Mouse (Mus musculus) ES-E14 (cell line): ENCODE results near the gene Zic2. TPM values are rescaled to one million over a fixed set of nuclear protein-coding genes. Genes with fewer than 3 reads are reported as not detected.
A peak's percentile ranks its signal among the peaks of the same experiment; 100 is the strongest.

ENCODE experiments used
- DNase-seq: peaks from one replicate; pipeline ENCODE4 v3.0.0-alpha.2; 2013; ENCODE audit warnings: low read depth, low spot score
- H3K27ac ChIP-seq: 2 replicates; pipeline ENCODE4 v1.5.1; 2012; ENCODE audit warnings: low read depth, mild to moderate bottlenecking, low read length, moderate library complexity, mixed read lengths; ENCODE audit not compliant: poor library complexity, insufficient read depth, severe bottlenecking
- H3K36me3 ChIP-seq: 2 replicates; pipeline ENCODE4 v1.6.1; 2012; ENCODE audit warnings: mild to moderate bottlenecking, low read length, moderate library complexity, mixed read lengths; ENCODE audit not compliant: control insufficient read depth, poor library complexity, insufficient read depth, severe bottlenecking
- H3K4me1 ChIP-seq, 2 experiments: fragments of 150-350 bp in 1 of 2; sonication (generic) in 1 of 2; 2 replicates each; pipeline ENCODE4 v1.6.1; 2012; ENCODE audit warnings: low read length in 2 of 2, mild to moderate bottlenecking in 1 of 2, mixed read lengths in 1 of 2; ENCODE audit not compliant: control insufficient read depth in 2 of 2, insufficient read depth in 2 of 2, poor library complexity in 1 of 2
- H3K4me3 ChIP-seq, 2 experiments: fragments of 150-350 bp in 1 of 2; sonication (generic) in 1 of 2; 2 replicates each; pipeline ENCODE4 v1.5.1; 2012; ENCODE audit warnings: low read length in 2 of 2, low read depth in 1 of 2, mild to moderate bottlenecking in 1 of 2, mixed read lengths in 1 of 2; ENCODE audit not compliant: insufficient read depth in 1 of 2, poor library complexity in 1 of 2, severe bottlenecking in 1 of 2
- H3K9ac ChIP-seq: 2 replicates; pipeline ENCODE4 v1.6.1; 2012; ENCODE audit warnings: low read depth, mild to moderate bottlenecking, low read length, mixed read lengths; ENCODE audit not compliant: poor library complexity, insufficient read depth, severe bottlenecking
- H3K9me3 ChIP-seq: fragments of 150-350 bp; sonication (generic); 2 replicates; pipeline ENCODE4 v1.6.1; 2012; ENCODE audit warnings: low read depth, mild to moderate bottlenecking, low read length; ENCODE audit not compliant: control insufficient read depth, insufficient read depth
- CHD2 ChIP-seq: IDR thresholded peaks from 2 replicates; pipeline ENCODE4 v1.6.1; 2014; ENCODE audit warnings: mild to moderate bottlenecking, low read depth, low read length, inconsistent platforms
- HCFC1 ChIP-seq: IDR thresholded peaks from 2 replicates; pipeline ENCODE4 v1.6.1; 2012; ENCODE audit warnings: low read length, inconsistent platforms, borderline replicate concordance; ENCODE audit not compliant: insufficient read depth
- MAFK ChIP-seq: IDR thresholded peaks from 2 replicates; pipeline ENCODE4 v1.6.1; 2014; ENCODE audit warnings: mild to moderate bottlenecking, low read depth, low read length, inconsistent platforms; ENCODE audit not compliant: insufficient read depth
- ZC3H11A ChIP-seq: IDR thresholded peaks from 2 replicates; pipeline ENCODE4 v1.6.1; 2012; ENCODE audit warnings: low read depth, mild to moderate bottlenecking, inconsistent platforms, low read length, borderline replicate concordance
- ZNF384 ChIP-seq: IDR thresholded peaks from 2 replicates; pipeline ENCODE4 v1.6.1; 2012; ENCODE audit warnings: low read depth, low read length, inconsistent platforms
- in situ Hi-C, 2 experiments: fragments of 600-800 bp; cut with MboI; formaldehyde crosslinking; loops; one replicate each; pipeline ENCODE4 v1.15.1; 2025; ENCODE audit warnings: low sequenced_read_pairs in 2 of 2, inconsistent platforms in 1 of 2; ENCODE audit not compliant: unreplicated experiment in 2 of 2
- total RNA-seq: library from RNA; depleted of rRNA; stranded (reverse); fragments of 300-350 nt; gene quantifications from 2 replicates; pipeline ENCODE4 v1.2.3, GENCODE M21; 2012

Zic2 gene
- total RNA-seq, 1 experiment = 17.3 TPM

DNA sequence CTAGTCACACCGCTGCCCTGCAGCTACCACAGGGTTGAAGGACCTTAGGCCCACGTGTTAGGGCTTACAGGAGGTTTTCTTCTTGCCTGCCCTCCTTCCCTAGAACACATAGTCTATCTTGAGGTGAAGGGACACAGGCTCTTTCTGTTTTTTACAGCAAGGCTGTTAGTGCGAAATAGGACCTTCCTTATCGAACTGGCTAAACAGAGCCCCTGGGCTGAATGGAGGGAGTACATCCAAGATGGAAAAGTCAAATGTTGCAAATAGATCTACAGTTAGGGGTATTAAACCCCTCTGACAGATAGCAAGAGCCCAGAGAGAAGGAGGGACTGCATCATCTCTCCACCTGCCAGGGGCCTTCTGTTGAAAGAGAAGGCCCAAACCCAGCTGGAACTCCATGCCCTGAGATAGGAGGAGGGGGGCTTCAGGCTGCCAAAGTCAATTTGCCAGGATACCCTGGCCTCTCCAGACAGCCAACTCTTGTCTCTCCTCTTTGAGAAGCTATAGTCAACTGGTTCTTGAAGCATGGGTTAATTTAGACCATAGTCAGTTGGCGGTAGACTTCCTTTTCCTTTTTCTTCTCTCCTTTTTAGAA is 23.6 kb upstream of the Zic2 start:
- no peaks in the 10 kb centered on the region; the same call in 1 of the 2 replicates for H3K36me3 ChIP-seq
- no peak overlapping the region for H3K9ac ChIP-seq
- TF ChIP-seq ZNF384 = no peak
- no peak for TF ChIP-seq MAFK
- TF ChIP-seq HCFC1 = no peak
- no peak for TF ChIP-seq CHD2
- no peak for TF ChIP-seq ZC3H11A
- in situ Hi-C loops = no loop called here
- peak overlapping the region in 1 of 2 experiments; percentile 67; a peak in 1 of 4 replicates for H3K4me3 ChIP-seq
- peaks cover 2% of the 10 kb centered on the region in 2 experiments; a peak in 3 of 4 replicates for H3K4me1 ChIP-seq
- no peak overlapping the region for H3K27ac ChIP-seq
- DNase-seq = no peak
- no peaks in the 10 kb centered on the region for H3K9me3 ChIP-seq

DNA sequence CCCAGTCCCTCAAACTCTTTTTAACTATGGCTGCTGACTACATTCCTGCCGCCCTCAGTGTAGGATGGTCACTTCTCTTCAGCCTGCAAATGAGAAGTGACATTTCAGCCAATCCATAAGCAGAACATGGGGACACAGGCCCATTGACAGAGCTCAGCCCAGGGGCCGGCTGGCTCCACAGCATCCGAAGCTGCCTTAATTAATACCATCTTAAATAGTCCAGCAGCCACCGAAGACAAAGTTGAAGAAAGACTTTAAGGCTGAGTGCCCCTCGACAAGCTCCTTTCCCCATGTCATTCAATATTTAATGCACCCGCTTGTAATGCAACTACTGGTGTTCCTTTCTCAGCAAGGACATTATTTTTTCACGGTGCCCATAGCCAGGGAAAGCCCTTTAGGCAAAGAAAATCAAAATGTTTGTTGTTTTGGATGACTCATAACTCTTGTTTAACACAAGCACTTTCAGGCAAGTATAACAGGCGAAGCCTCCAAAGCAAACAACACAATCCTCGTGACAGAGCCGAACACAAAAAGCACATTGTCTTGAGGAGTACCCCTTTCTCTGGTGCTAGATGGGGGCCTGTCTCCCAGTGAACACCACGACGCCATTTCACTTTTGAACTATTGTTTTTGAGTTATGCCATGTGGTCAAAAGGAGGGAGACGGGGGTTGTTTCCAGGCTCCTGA is 22.4 kb upstream of the Zic2 start:
- Histone ChIP-seq H3K4me3 (no peak overlapping the region), H3K27ac (no peak overlapping the region), H3K36me3 (no peaks in the 10 kb centered on the region; the same call in 1 of the 2 replicates), H3K4me1 (peaks cover 2% of the 10 kb centered on the region in 2 experiments; a peak in 3 of 4 replicates), H3K9ac (no peak overlapping the region), H3K9me3 (no peaks in the 10 kb centered on the region)
- in situ Hi-C loops = no loop called here
- no peak for TF ChIP-seq ZC3H11A
- TF ChIP-seq HCFC1 = no peak
- no peak for TF ChIP-seq ZNF384
- TF ChIP-seq MAFK = no peak
- TF ChIP-seq CHD2 = no peak
- no peak for DNase-seq

DNA sequence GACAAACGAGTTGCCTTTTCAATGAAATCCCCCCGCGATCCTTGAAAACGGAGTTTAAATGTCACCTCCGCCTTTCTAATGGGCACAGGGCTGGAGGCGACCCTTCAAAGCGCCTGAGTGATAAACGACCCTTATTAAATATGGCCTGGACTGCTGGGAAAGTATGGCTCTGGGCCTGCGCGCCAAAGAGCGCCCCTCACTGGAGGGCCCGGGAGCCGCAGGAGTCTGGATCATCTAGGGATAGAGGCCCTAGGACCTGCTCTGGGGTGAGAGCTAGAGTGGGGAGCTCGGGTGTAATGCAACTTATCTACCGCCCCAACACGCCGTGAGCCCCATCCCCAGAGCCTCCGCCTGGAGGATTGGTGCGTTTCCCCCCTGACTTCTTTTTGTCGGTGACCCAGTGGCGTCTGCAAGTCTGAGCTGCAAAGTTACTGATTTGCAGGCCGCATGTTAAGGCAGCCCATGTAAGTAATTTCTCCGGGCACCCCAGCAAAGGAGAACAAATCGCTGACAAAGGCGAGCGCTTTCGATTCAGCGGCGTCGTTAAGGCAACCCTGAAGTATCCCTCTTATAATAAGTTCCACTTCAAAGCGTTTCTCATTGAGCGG is 21.7 kb upstream of the Zic2 start:
- Histone ChIP-seq H3K36me3 (no peaks in the 10 kb centered on the region; the same call in 1 of the 2 replicates), H3K4me3 (peak overlapping the region; percentile 6 to 23; a peak in 3 of 4 replicates), H3K27ac (no peak overlapping the region), H3K9ac (peak overlapping the region; percentile 16; the same call in 1 of the 2 replicates), H3K9me3 (no peaks in the 10 kb centered on the region), H3K4me1 (peaks cover 2% of the 10 kb centered on the region in 2 experiments; a peak in 3 of 4 replicates)
- in situ Hi-C loops = no loop called here
- TF ChIP-seq ZC3H11A = no peak
- TF ChIP-seq HCFC1 = no peak
- no peak for TF ChIP-seq ZNF384
- TF ChIP-seq MAFK = no peak
- no peak for TF ChIP-seq CHD2
- no peak for DNase-seq

DNA sequence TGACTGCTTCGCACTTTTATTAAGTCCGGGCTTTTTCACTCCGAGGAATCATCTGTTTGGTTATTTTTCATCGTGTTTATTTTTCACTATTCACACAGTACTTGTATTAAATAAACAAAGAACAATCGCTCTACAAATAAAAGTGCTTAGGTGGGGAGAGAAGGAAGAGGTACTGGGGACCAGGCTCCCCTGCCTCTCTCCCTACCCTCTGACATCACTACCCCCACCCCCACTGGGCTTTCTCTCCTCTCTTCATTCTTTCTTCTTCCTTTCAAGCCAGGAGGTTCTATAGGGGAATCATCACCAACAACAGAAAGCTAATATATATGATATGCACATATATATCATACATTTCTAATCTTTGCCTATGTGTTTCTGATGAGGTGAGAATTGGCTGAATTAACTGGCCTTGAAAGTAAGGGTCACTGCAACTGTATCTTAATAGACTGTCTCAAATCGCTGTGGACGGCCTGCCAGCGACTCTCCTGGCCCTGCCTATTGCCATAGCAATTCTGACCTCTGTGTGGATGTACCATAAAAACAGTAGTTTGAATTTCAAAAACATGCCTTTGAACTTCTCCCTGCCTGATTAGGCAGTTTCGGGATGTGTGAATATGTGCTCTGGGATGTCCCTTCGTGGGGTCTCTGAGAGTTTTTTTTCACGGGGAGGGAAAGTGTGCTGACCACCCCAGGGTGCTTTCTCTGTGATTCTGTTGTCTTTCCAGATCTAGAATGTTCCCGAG is 21.1 kb upstream of the Zic2 start:
- H3K9me3 ChIP-seq = no peaks in the 10 kb centered on the region
- no peak for TF ChIP-seq MAFK
- no peak for TF ChIP-seq CHD2
- no peak for TF ChIP-seq HCFC1
- no peak for TF ChIP-seq ZNF384
- TF ChIP-seq ZC3H11A = no peak
- DNase-seq = no peak
- H3K36me3 ChIP-seq = peaks cover under 1% of the 10 kb centered on the region
- H3K4me3 ChIP-seq = peak overlapping the region in 1 of 2 experiments; percentile 6; a peak in 1 of 4 replicates
- H3K27ac ChIP-seq = no peak overlapping the region
- peaks cover 2% of the 10 kb centered on the region in 2 experiments; a peak in 3 of 4 replicates for H3K4me1 ChIP-seq
- in situ Hi-C loops = no loop called here
- no peak overlapping the region for H3K9ac ChIP-seq
